Mouse (Mus musculus): ENCODE data around the gene Pld4. TPM values are rescaled to one million over a fixed set of nuclear protein-coding genes. Genes with fewer than 3 reads are reported as not detected.

The Pld4 gene
- polyA plus RNA-seq, 1 experiment from 2014 or later = 1.7 TPM

DNA sequence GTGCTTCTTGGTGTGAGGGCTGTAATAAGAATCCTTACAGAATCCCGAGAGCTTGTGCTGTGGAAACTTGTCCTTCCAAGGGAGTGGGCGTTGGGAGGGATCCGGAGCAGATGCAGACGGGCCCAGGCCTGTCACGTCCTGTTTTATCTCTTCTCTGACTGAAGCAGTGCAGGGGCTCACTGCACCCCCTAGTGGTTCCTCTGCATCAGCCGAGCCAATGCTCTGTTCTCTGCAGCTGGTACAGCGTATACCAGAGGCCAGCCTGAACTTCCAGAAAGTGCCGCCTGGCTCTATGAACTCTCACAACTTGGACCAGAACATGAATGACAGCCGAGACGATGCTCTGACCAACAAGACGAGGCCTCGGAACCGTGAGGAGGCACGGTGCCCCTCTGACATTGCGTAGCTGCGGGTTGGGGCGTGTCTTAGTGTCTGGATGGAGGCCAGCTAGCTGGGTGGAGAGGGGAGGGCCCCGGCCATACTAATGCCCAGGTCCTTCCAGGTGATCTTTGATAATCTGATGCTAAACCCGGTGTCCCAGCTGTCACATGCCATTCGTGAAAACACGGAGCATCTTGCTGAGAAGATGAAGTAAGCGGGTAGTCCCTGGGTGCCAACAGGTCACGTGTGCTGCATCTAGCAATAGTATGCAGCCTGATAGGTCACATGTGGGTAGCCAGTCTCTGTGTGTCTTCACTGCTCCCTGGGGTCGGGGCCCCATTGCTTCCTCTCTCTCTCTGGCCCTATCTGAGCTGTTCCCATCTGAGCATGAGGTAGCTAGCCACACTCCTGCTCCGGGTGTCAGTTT is 17.1 kb upstream of the Pld4 start:
- no peak overlapping the region for H3K27ac ChIP-seq (ENCODE audit: low read depth, low read length)
- peaks cover 15% of the 10 kb centered on the region for H3K4me1 ChIP-seq (ENCODE audit: control insufficient read depth, insufficient read depth, low read length)
- no peaks in the 10 kb centered on the region for H3K27me3 ChIP-seq (ENCODE audit: control insufficient read depth, insufficient read depth, low read length)
- no peaks in the 10 kb centered on the region for H3K36me3 ChIP-seq (ENCODE audit: control insufficient read depth, insufficient read depth, low read length)
- 51% methylated on average over 25 of the region's 25 CpGs for WGBS (ENCODE audit: insufficient replicate concordance)
- H3K9ac ChIP-seq (ENCODE audit: low read depth, low read length) = 0 out of 2 replicates have a peak overlapping the region, but pooled peaks have one; percentile 50
- no peaks in the 10 kb centered on the region for H3K9me3 ChIP-seq (replicated peaks; ENCODE audit: control insufficient read depth, low read length)
- H3K4me2 ChIP-seq = 0 out of 2 replicates have a peak overlapping the region, but pooled peaks have one; percentile 23
- ATAC-seq (replicated peaks; ENCODE audit: insufficient number of reproducible peaks, low FRiP score, low TSS enrichment) = peak; percentile 64; the same call in 1 of the 2 replicates
- no peak overlapping the region for H3K4me3 ChIP-seq (ENCODE audit: low read depth, low read length)

- H3K27me3 ChIP-seq (ENCODE audit: control insufficient read depth, insufficient read depth, low read length) = no peaks in the 10 kb centered on the region
- H3K4me2 ChIP-seq = no peak overlapping the region
- H3K9ac ChIP-seq (ENCODE audit: low read depth, low read length) = no peak overlapping the region
- no peaks in the 10 kb centered on the region for H3K36me3 ChIP-seq (ENCODE audit: control insufficient read depth, insufficient read depth, low read length)
- H3K9me3 ChIP-seq (replicated peaks; ENCODE audit: control insufficient read depth, low read length) = no peaks in the 10 kb centered on the region
- WGBS (ENCODE audit: insufficient replicate concordance) = 77% methylated on average over 11 of the region's 11 CpGs
- H3K27ac ChIP-seq (ENCODE audit: low read depth, low read length) = no peak overlapping the region
- ATAC-seq (replicated peaks; ENCODE audit: insufficient number of reproducible peaks, low FRiP score, low TSS enrichment) = no peak
- H3K4me1 ChIP-seq (ENCODE audit: control insufficient read depth, insufficient read depth, low read length) = peaks cover 15% of the 10 kb centered on the region
- H3K4me3 ChIP-seq (ENCODE audit: low read depth, low read length) = no peak overlapping the region
These were observed 16.2 kb upstream of the Pld4 start for GRCm38 (mm10) chr12:112744211-112744610.

DNA sequence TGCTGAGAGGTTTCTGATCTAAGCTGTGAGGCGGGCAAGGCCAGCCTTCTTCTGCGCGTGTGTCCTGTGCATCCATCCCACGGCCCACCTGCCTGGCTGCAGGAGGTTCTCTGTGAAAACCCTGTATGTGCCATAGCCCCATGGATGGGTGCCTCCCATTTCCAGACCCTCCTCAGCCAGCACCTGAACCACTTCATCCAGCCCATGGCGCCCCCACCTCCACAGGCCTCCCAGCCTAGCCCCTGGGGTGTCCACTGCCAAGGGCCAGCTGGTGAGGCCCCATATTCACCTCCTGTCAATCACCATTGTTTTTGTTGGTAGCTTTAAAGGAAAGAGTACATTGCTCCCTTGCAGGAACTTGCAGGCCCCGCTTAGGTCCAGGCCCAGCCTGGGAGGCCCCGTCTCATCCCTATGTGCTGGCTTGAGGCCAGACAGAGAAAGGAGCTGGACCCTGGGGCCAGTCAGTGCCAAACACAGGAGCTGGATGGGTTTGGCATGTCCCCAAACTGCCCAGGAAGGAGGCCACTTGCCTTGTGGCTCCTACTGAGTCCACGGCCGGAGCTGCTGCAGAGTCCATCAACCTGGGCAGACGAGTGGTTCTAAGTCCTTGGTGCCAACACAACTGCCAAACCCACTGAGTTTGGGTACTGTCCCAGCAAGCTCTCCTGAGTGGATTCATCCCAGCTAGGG is 15.4 kb upstream of the Pld4 start:
- peaks cover 15% of the 10 kb centered on the region for H3K4me1 ChIP-seq (ENCODE audit: control insufficient read depth, insufficient read depth, low read length)
- 0 out of 2 replicates have a peak, but pooled peaks have one; percentile 8 for ATAC-seq (replicated peaks; ENCODE audit: insufficient number of reproducible peaks, low FRiP score, low TSS enrichment)
- WGBS (ENCODE audit: insufficient replicate concordance) = 81% methylated on average over 10 of the region's 10 CpGs
- no peaks in the 10 kb centered on the region for H3K9me3 ChIP-seq (replicated peaks; ENCODE audit: control insufficient read depth, low read length)
- H3K4me3 ChIP-seq (ENCODE audit: low read depth, low read length) = no peak overlapping the region
- H3K9ac ChIP-seq (ENCODE audit: low read depth, low read length) = 0 out of 2 replicates have a peak overlapping the region, but pooled peaks have one; percentile 2
- no peak overlapping the region for H3K4me2 ChIP-seq
- no peaks in the 10 kb centered on the region for H3K27me3 ChIP-seq (ENCODE audit: control insufficient read depth, insufficient read depth, low read length)
- H3K36me3 ChIP-seq (ENCODE audit: control insufficient read depth, insufficient read depth, low read length) = no peaks in the 10 kb centered on the region
- no peak overlapping the region for H3K27ac ChIP-seq (ENCODE audit: low read depth, low read length)

DNA sequence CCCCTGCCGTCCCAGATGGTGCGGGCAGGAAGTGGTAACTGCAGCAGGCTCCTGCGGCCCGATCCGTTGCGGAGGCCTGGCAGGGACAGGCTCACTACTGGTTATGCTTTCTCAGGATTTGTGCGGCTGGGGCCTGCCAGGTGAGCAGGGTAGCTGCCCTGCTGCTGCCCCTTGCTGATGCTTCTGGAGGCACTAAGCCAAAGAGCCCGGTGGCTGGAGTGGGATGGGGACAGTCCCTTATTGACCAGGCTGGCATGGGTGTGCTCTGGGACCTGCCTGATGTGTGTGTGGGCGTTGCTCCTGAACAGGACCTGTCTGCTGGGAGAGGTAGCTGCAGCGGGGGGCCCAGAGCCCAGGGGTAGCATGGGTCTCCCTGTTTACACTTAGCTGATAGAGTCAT is 14.7 kb upstream of the Pld4 start:
- WGBS (ENCODE audit: insufficient replicate concordance) = 88% methylated on average over 10 of the region's 10 CpGs
- Histone ChIP-seq H3K27me3 (ENCODE audit: control insufficient read depth, insufficient read depth, low read length) (no peaks in the 10 kb centered on the region), H3K9me3 (replicated peaks; ENCODE audit: control insufficient read depth, low read length) (no peaks in the 10 kb centered on the region), H3K4me1 (ENCODE audit: control insufficient read depth, insufficient read depth, low read length) (peaks cover 15% of the 10 kb centered on the region), H3K36me3 (ENCODE audit: control insufficient read depth, insufficient read depth, low read length) (no peaks in the 10 kb centered on the region), H3K27ac (ENCODE audit: low read depth, low read length) (no peak overlapping the region), H3K4me3 (ENCODE audit: low read depth, low read length) (no peak overlapping the region), H3K4me2 (no peak overlapping the region), H3K9ac (ENCODE audit: low read depth, low read length) (no peak overlapping the region)
- no peak for ATAC-seq (replicated peaks; ENCODE audit: insufficient number of reproducible peaks, low FRiP score, low TSS enrichment)

DNA sequence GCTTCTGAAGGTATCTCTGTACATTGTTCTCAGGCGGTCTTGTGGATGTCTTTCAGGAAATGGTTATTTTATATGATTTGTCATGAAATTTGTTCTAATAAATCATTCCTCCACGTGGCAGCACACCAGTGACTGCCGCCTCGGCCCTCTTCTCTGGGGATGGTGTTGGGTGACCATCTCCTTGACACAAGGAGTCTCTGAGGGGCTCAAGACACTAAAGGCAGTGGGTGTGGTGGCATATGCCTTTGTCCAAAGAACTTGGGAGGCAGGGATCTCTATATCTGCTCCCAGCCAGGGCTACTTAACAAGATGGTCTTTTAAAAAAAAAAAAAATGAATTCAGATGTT is 14.0 kb upstream of the Pld4 start:
- H3K9me3 ChIP-seq (replicated peaks; ENCODE audit: control insufficient read depth, low read length) = no peaks in the 10 kb centered on the region
- ATAC-seq (replicated peaks; ENCODE audit: insufficient number of reproducible peaks, low FRiP score, low TSS enrichment) = no peak
- H3K27me3 ChIP-seq (ENCODE audit: control insufficient read depth, insufficient read depth, low read length) = no peaks in the 10 kb centered on the region
- peaks cover 15% of the 10 kb centered on the region for H3K4me1 ChIP-seq (ENCODE audit: control insufficient read depth, insufficient read depth, low read length)
- no peak overlapping the region for H3K9ac ChIP-seq (ENCODE audit: low read depth, low read length)
- H3K27ac ChIP-seq (ENCODE audit: low read depth, low read length) = no peak overlapping the region
- H3K4me3 ChIP-seq (ENCODE audit: low read depth, low read length) = no peak overlapping the region
- H3K4me2 ChIP-seq = no peak overlapping the region
- no peaks in the 10 kb centered on the region for H3K36me3 ChIP-seq (ENCODE audit: control insufficient read depth, insufficient read depth, low read length)
- whole genome bisulfite sequencing (ENCODE audit: insufficient replicate concordance) = 79% methylated on average over 4 of the region's 4 CpGs

DNA sequence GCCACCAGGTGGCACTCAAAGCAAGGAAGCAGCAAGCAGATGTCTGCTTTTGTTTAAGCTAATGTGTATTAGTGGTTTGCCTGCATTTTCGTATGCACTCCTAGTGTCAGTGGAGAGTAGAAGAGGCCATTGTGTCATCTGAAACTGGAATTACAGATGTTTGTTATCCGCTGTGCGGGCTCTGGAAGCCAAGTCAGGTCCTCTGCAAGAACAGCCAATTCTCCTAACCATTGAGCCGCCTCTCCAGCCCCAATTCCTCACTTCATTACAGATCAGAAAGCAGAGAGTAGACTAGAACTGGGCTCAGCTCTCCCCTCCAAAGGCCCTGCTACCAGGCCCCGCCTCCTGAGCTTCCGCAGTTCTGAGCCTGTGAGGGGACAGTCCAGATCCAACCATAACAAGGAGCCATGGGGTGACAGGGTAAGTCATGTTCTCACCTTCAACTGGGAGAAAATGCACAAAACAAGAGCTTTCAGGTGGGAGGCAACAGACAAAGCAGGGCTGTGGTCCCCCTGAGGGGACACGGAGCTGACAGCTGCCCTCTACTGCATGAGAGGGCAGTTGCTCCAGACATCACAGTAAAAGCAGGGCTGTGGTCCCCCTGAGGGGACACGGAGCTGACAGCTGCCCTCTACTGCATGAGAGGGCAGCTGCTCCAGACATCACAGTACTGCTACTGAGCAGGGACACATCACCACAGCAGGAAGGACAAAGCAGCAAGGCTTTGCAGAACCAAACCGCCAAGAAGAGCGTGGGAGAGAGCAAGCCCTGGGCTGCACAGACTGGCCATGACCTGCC is 13.4 kb upstream of the Pld4 start:
- no peak overlapping the region for H3K9ac ChIP-seq (ENCODE audit: low read depth, low read length)
- peak overlapping the region; percentile 20 for H3K4me2 ChIP-seq
- H3K27ac ChIP-seq (ENCODE audit: low read depth, low read length) = no peak overlapping the region
- no peaks in the 10 kb centered on the region for H3K9me3 ChIP-seq (replicated peaks; ENCODE audit: control insufficient read depth, low read length)
- H3K27me3 ChIP-seq (ENCODE audit: control insufficient read depth, insufficient read depth, low read length) = no peaks in the 10 kb centered on the region
- no peak overlapping the region for H3K4me3 ChIP-seq (ENCODE audit: low read depth, low read length)
- WGBS (ENCODE audit: insufficient replicate concordance) = 21% methylated on average over 10 of the region's 10 CpGs
- no peaks in the 10 kb centered on the region for H3K36me3 ChIP-seq (ENCODE audit: control insufficient read depth, insufficient read depth, low read length)
- no peak for ATAC-seq (replicated peaks; ENCODE audit: insufficient number of reproducible peaks, low FRiP score, low TSS enrichment)
- peaks cover 15% of the 10 kb centered on the region for H3K4me1 ChIP-seq (ENCODE audit: control insufficient read depth, insufficient read depth, low read length)

DNA sequence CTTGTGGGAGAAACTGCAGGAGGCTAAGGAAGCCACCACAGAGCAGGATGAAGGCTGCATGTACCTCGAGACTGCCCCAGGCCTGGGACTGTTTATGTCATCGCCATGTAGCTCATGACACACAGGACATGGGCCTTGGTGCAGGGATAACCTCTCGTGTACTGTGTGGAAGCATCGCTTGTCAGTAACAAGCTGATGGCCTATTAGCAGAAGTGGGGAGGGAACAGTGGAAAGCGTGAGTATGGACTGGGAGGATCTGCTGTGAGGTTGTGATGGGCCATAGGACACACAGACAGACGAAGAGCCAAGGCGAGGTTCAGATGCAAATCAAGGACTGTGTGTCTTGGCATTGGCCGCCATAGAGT is 12.9 kb upstream of the Pld4 start:
- no peak for ATAC-seq (replicated peaks; ENCODE audit: insufficient number of reproducible peaks, low FRiP score, low TSS enrichment)
- no peak overlapping the region for H3K9ac ChIP-seq (ENCODE audit: low read depth, low read length)
- H3K4me1 ChIP-seq (ENCODE audit: control insufficient read depth, insufficient read depth, low read length) = peaks cover 14% of the 10 kb centered on the region
- H3K27ac ChIP-seq (ENCODE audit: low read depth, low read length) = no peak overlapping the region
- no peaks in the 10 kb centered on the region for H3K9me3 ChIP-seq (replicated peaks; ENCODE audit: control insufficient read depth, low read length)
- WGBS (ENCODE audit: insufficient replicate concordance) = 73% methylated on average over 8 of the region's 8 CpGs
- H3K36me3 ChIP-seq (ENCODE audit: control insufficient read depth, insufficient read depth, low read length) = no peaks in the 10 kb centered on the region
- no peak overlapping the region for H3K4me2 ChIP-seq
- H3K4me3 ChIP-seq (ENCODE audit: low read depth, low read length) = no peak overlapping the region
- H3K27me3 ChIP-seq (ENCODE audit: control insufficient read depth, insufficient read depth, low read length) = no peaks in the 10 kb centered on the region

DNA sequence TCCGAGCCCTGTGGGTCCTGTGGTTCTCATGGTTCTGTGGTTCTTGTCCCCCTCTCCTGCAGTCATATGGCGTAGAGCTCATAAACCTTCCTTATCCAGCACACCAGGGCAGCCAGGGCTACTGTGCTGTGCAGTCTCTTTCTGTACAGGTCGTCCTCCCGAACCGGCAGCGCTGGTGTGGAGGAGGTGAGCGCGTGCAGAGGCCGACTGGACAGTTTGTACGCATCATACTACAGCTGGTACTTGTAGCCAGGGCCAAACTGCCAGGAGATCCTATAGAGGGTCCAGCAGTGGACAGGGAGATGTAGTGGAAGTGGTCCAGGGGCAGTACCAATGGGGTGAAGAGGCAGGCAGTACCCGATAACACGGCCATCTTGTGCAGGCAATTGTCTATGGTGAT is 9.5 kb upstream of the Pld4 start:
- Histone ChIP-seq H3K9ac (ENCODE audit: low read depth, low read length) (no peak overlapping the region), H3K4me3 (ENCODE audit: low read depth, low read length) (no peak overlapping the region), H3K9me3 (replicated peaks; ENCODE audit: control insufficient read depth, low read length) (no peaks in the 10 kb centered on the region), H3K4me2 (no peak overlapping the region), H3K27ac (ENCODE audit: low read depth, low read length) (no peak overlapping the region), H3K36me3 (ENCODE audit: control insufficient read depth, insufficient read depth, low read length) (no peaks in the 10 kb centered on the region), H3K4me1 (ENCODE audit: control insufficient read depth, insufficient read depth, low read length) (peaks cover 4% of the 10 kb centered on the region; the same call in 1 of the 2 replicates), H3K27me3 (ENCODE audit: control insufficient read depth, insufficient read depth, low read length) (peaks cover 4% of the 10 kb centered on the region; the same call in 1 of the 2 replicates)
- no peak for ATAC-seq (replicated peaks; ENCODE audit: insufficient number of reproducible peaks, low FRiP score, low TSS enrichment)
- 86% methylated on average over 12 of the region's 12 CpGs for WGBS (ENCODE audit: insufficient replicate concordance)
